In the genomic region with DNA sequence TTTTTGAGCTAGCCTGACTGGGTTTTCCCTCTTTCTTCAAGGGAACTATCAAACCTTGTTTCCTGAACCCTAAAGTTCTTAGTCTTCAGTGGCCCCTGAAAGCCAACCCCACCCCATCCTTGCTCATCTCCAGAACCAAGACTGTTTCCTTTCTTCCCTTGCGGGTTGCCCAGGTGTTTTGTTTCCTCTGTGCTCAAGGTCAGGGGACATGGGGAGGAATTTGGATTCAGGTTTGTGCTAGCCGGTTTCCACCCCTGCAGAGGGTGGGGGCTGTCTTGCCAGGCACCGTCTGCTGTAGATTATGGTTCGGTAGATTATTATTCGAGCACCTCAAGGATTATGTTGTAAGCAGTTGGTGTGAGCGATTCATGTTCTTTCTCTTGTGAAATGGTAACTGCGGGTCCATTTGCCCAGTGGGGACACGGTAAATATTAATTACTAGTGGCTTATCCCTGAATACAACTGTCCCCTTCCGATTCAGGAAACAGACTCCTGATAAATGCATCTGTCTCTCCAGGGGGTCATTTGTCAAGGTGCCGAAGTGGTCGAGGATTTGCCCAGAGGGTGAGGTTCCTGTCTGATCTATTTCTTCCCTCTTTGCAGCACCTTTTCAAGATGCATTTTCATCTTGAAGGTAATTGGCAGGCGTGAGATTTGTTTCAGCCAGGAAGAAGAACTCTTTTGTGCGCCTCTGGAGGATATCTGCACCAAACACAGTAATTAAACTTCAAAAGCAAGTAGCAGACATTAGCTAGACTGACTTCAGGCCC, we compare ENCODE assay signal across 27 mouse cellular contexts.
"Had no signal": no experiment of that assay in that cellular context is flagged by ENCODE, and none has a peak within 500 bp of the region (broad histone marks: within the 10 kb centered on the region; RNA-seq: fewer than 3 reads in every experiment).

No protein-coding gene starts in this region.

- H3K36me3 ChIP-seq: heart, embryonic 15.5 days; hindbrain, embryonic 13.5 days; hindbrain, embryonic 15.5 days; limb, embryonic 12.5 days had no signal

- H3K27ac ChIP-seq: heart, adult 2 months; heart, embryonic 13.5 days; heart, embryonic 15.5 days; hindbrain, embryonic 13.5 days; hindbrain, embryonic 15.5 days; hindbrain, postnatal 0 days; kidney, embryonic 15.5 days; kidney, postnatal 0 days; left cerebral cortex, adult 2 months; limb, embryonic 10.5 days; limb, embryonic 12.5 days had no signal

- H3K27me3 ChIP-seq: heart, embryonic 13.5 days; heart, embryonic 15.5 days; hindbrain, embryonic 15.5 days; kidney, embryonic 15.5 days had no signal

- H3K4me2 ChIP-seq: heart, embryonic 11.5 days; heart, embryonic 13.5 days; heart, embryonic 15.5 days; hindbrain, embryonic 13.5 days; hindbrain, embryonic 15.5 days; kidney, embryonic 15.5 days; limb, embryonic 12.5 days; liver, embryonic 11.5 days had no signal

- H3K9me3 ChIP-seq: heart, embryonic 15.5 days; hindbrain, embryonic 15.5 days; limb, embryonic 10.5 days had no signal

- DNase-seq: gastrocnemius, postnatal 14 days; gastrocnemius, postnatal 36 days; heart, adult 11 months; heart, adult 2 months; heart, postnatal 14 days; heart, postnatal 36 days; kidney, adult 11 months; kidney, adult 2 months; kidney, adult 9 months; kidney, postnatal 14 days; kidney, postnatal 36 days; layer of hippocampus, adult 9-11 months; layer of hippocampus, postnatal 36 days; liver had no signal

- H3K9ac ChIP-seq: heart, embryonic 13.5 days; heart, embryonic 15.5 days; hindbrain, embryonic 13.5 days; hindbrain, embryonic 15.5 days; kidney, embryonic 15.5 days; limb, embryonic 12.5 days had no signal

- H3K4me1 ChIP-seq: kidney, embryonic 15.5 days; limb, embryonic 10.5 days had no signal

- H3K4me3 ChIP-seq: heart, adult 2 months; heart, embryonic 13.5 days; heart, embryonic 15.5 days; hindbrain, embryonic 13.5 days; hindbrain, embryonic 15.5 days; kidney, embryonic 15.5 days; left cerebral cortex, adult 2 months; limb, embryonic 10.5 days; limb, embryonic 12.5 days had no signal

- ATAC-seq: hindbrain, postnatal 0 days; intestine, embryonic 16.5 days had no signal
